Comparison of ENCODE assay signal across 28 mouse cellular contexts in genomic region chr4:86764307-86764706, GRCm38 (mm10). TPM values are rescaled to one million over a fixed set of nuclear protein-coding genes. Genes with fewer than 3 reads are reported as not detected.
DNase-seq lines count a peak whose midpoint lies in the region; ATAC-seq and TF ChIP-seq lines count a peak whose summit lies in the region.
"Had no signal": no experiment of that assay in that cellular context is flagged by ENCODE, and none has a peak within 500 bp of the region (broad histone marks: within the 10 kb centered on the region; RNA-seq: fewer than 3 reads in every experiment).

No protein-coding gene starts in this region.

- POLR2A ChIA-PET in Patski (lab: Charles Lee), result no interaction called here

- in situ Hi-C loops in Patski (cut with MboI; ENCODE audit: low pct_unique_long_range_greater_than_20kb), result no loop called here

- no peak overlapping the region for H3K9ac ChIP-seq in forebrain, postnatal 0 days
- H3K9ac ChIP-seq: embryonic facial prominence, embryonic 13.5 days; heart, embryonic 13.5 days; hindbrain, embryonic 15.5 days; limb, embryonic 15.5 days; midbrain, embryonic 13.5 days; neural tube, embryonic 13.5 days; stomach, embryonic 15.5 days had no signal

- H3K36me3 ChIP-seq in forebrain, postnatal 0 days (ENCODE audit: insufficient read depth), result no peaks in the 10 kb centered on the region
- H3K36me3 ChIP-seq in forebrain, embryonic 10.5 days (replicated peaks), result peaks cover 18% of the 10 kb centered on the region
- H3K36me3 ChIP-seq: hindbrain, embryonic 15.5 days; limb, embryonic 15.5 days; midbrain, embryonic 13.5 days; neural tube, embryonic 13.5 days had no signal

- CTCF ChIA-PET in Patski (lab: Charles Lee), result no interaction called here

- H3K27me3 ChIP-seq in forebrain, postnatal 0 days (ENCODE audit: insufficient read depth, low read length), result no peaks in the 10 kb centered on the region
- H3K27me3 ChIP-seq in forebrain, embryonic 10.5 days (ENCODE audit: poor library complexity, severe bottlenecking), result no peaks in the 10 kb centered on the region
- no peaks in the 10 kb centered on the region for H3K27me3 ChIP-seq in Patski
- H3K27me3 ChIP-seq: embryonic facial prominence, embryonic 13.5 days; heart, embryonic 13.5 days; hindbrain, embryonic 15.5 days; limb, embryonic 15.5 days; midbrain, embryonic 13.5 days; neural tube, embryonic 13.5 days; stomach, embryonic 15.5 days had no signal

- no peak overlapping the region for H3K27ac ChIP-seq in forebrain, postnatal 0 days (ENCODE audit: low read depth, low read length)
- H3K27ac ChIP-seq in forebrain, embryonic 10.5 days, result no peak overlapping the region
- no peak overlapping the region for H3K27ac ChIP-seq in layer of hippocampus, adult 2 months
- H3K27ac ChIP-seq: embryonic facial prominence, embryonic 13.5 days; heart, embryonic 13.5 days; hindbrain, embryonic 10.5 days; hindbrain, embryonic 15.5 days; limb, embryonic 10.5 days; limb, embryonic 15.5 days; macrophage; midbrain, embryonic 13.5 days; neural tube, embryonic 13.5 days; stomach, embryonic 15.5 days had no signal

- no peak for ATAC-seq in forebrain, postnatal 0 days
- no peak for ATAC-seq in Patski
- ATAC-seq: forebrain, embryonic 16.5 days; midbrain, embryonic 13.5 days had no signal

- no peak for DNase-seq in forebrain, postnatal 0 days
- DNase-seq in forebrain, embryonic 10.5 days (ENCODE audit: extremely low spot score, low spot score), result no peak
- no peak for DNase-seq in layer of hippocampus, adult 2 months (ENCODE audit: low spot score in 2 of 2)
- DNase-seq in layer of hippocampus, postnatal 10 days (ENCODE audit: low spot score in 2 of 2), result no peak
- DNase-seq in A20 (ENCODE audit: low read depth, low spot score) (peak; percentile 19), Patski (ENCODE audit: low read depth, low spot score) (no peak)
- no peak for DNase-seq in frontal cortex, adult 2 months (ENCODE audit: extremely low spot score in 1 of 2, low spot score in 1 of 2)
- DNase-seq in right cerebral cortex, adult 2 months (ENCODE audit: low spot score in 2 of 2), result no peak
- DNase-seq: adrenal gland, postnatal 25 days; cerebellum, adult 11-12 months; cerebellum, adult 9-11 months; gastrocnemius, postnatal 25 days; heart, adult 11 months; heart, postnatal 10 days; kidney, adult 8-10 months; kidney, postnatal 14 days; thymus, postnatal 25 days had no signal

- peak; percentile 8; the same call in 1 of the 2 replicates for TF ChIP-seq CTCF in forebrain, postnatal 0 days (IDR thresholded peaks at IDR 0.05; ENCODE audit: low read depth)
- peak; percentile 50 for TF ChIP-seq CTCF in layer of hippocampus, adult 2 months (conservative IDR thresholded peaks at IDR 0.05)
- TF ChIP-seq CTCF in Patski (IDR thresholded peaks at IDR 0.05), result peak; percentile 37

- H3K4me3 ChIP-seq in forebrain, postnatal 0 days (ENCODE audit: low read depth, low read length), result no peak overlapping the region
- no peak overlapping the region for H3K4me3 ChIP-seq in forebrain, embryonic 10.5 days
- H3K4me3 ChIP-seq in layer of hippocampus, adult 2 months, result no peak overlapping the region
- H3K4me3 ChIP-seq: embryonic facial prominence, embryonic 13.5 days; heart, embryonic 13.5 days; hindbrain, embryonic 10.5 days; hindbrain, embryonic 15.5 days; limb, embryonic 10.5 days; limb, embryonic 15.5 days; midbrain, embryonic 13.5 days; neural tube, embryonic 13.5 days; stomach, embryonic 15.5 days had no signal

- no peak overlapping the region for H3K4me2 ChIP-seq in forebrain, postnatal 0 days (ENCODE audit: low read depth)
- H3K4me2 ChIP-seq: embryonic facial prominence, embryonic 13.5 days; heart, embryonic 13.5 days; hindbrain, embryonic 15.5 days; limb, embryonic 15.5 days; midbrain, embryonic 13.5 days; neural tube, embryonic 13.5 days; stomach, embryonic 15.5 days had no signal

- H3K9me3 ChIP-seq in forebrain, postnatal 0 days (ENCODE audit: low read length), result no peaks in the 10 kb centered on the region
- peaks cover 6% of the 10 kb centered on the region; the same call in 1 of the 2 replicates for H3K9me3 ChIP-seq in forebrain, embryonic 10.5 days
- H3K9me3 ChIP-seq: embryonic facial prominence, embryonic 13.5 days; heart, embryonic 13.5 days; hindbrain, embryonic 10.5 days; hindbrain, embryonic 15.5 days; limb, embryonic 10.5 days; limb, embryonic 15.5 days; midbrain, embryonic 13.5 days; neural tube, embryonic 13.5 days; stomach, embryonic 15.5 days had no signal

- H3K4me1 ChIP-seq in forebrain, postnatal 0 days (ENCODE audit: insufficient read depth), result no peaks in the 10 kb centered on the region
- no peaks in the 10 kb centered on the region for H3K4me1 ChIP-seq in forebrain, embryonic 10.5 days
- H3K4me1 ChIP-seq: embryonic facial prominence, embryonic 13.5 days; hindbrain, embryonic 10.5 days; hindbrain, embryonic 15.5 days; limb, embryonic 10.5 days; limb, embryonic 15.5 days; midbrain, embryonic 13.5 days; neural tube, embryonic 13.5 days; stomach, embryonic 15.5 days had no signal

RNA-seq across cellular contexts. Expression of gene Dennd4c, which starts 16.0 kb away (rescaled TPM):
- total RNA-seq in forebrain, postnatal 0 days (2014; rRNA removed), result 11.6 and 28.7 TPM in 2 replicates
- polyA plus RNA-seq in forebrain, postnatal 0 days (2015; fragmentation: Nextera tagmentation; extraction: Ambion mirVana), result 0.89 and 1.9 TPM in 2 replicates
- polyA plus RNA-seq in forebrain, embryonic 10.5 days (2016; fragmentation: Nextera tagmentation; extraction: Ambion mirVana), result 6.2 and 6.4 TPM in 2 replicates
- total RNA-seq in layer of hippocampus, adult 2 months (2021), result 10 to 100 TPM in 1 of 2 experiments, 1 to 10 TPM in 1; 9.5 to 10.6 TPM
- 10 to 100 TPM; 13.0 to 14.8 TPM for total RNA-seq in layer of hippocampus, postnatal 10 days (2021)
- polyA plus RNA-seq in Patski (2021), result 14.4 TPM
- polyA plus RNA-seq in frontal cortex, adult 2 months (2012; rRNA removed), result 6.9 and 7.5 TPM in 2 replicates
